Mouse (Mus musculus) MEL (cell line): ENCODE measurements around the gene 1700019N19Rik. TPM values are rescaled to one million over a fixed set of nuclear protein-coding genes. Genes with fewer than 3 reads are reported as not detected.

ENCODE experiments used
- DNase-seq: peaks from one replicate; pipeline ENCODE4 v3.0.0; 2011; ENCODE audit warnings: low read depth, low spot score
- H3K27ac ChIP-seq: 2 replicates; pipeline ENCODE4 v1.5.1; 2012; ENCODE audit warnings: low read depth, mild to moderate bottlenecking, control low read depth, low read length, moderate library complexity; ENCODE audit not compliant: control insufficient read depth
- H3K27me3 ChIP-seq, 2 experiments: fragments of 150-350 bp in 1 of 2; sonication (generic) in 1 of 2; 2 replicates each; pipeline ENCODE4 v1.6.1; 2012; ENCODE audit warnings: low read length in 2 of 2, mild to moderate bottlenecking in 2 of 2, improper control_type of control experiment in 1 of 2, moderate library complexity in 1 of 2; ENCODE audit not compliant: insufficient read depth in 2 of 2, control insufficient read depth in 1 of 2
- H3K36me3 ChIP-seq, 2 experiments: 2 replicates each; pipeline ENCODE4 v1.6.1; 2012 to 2014; ENCODE audit warnings: low read length in 2 of 2, improper control_type of control experiment in 1 of 2, inconsistent platforms in 1 of 2, mild to moderate bottlenecking in 1 of 2; ENCODE audit not compliant: insufficient read depth in 2 of 2, control insufficient read depth in 1 of 2
- H3K4me1 ChIP-seq, 2 experiments: fragments of 150-350 bp in 1 of 2; sonication (generic) in 1 of 2; 2 replicates each; pipeline ENCODE4 v1.6.1; 2012; ENCODE audit warnings: low read length in 2 of 2, improper control_type of control experiment in 1 of 2, mild to moderate bottlenecking in 1 of 2; ENCODE audit not compliant: insufficient read depth in 2 of 2, control insufficient read depth in 1 of 2
- H3K4me3 ChIP-seq, 2 experiments: fragments of 150-350 bp in 1 of 2; sonication (generic) in 1 of 2; 2 replicates each; pipeline ENCODE4 v1.5.1; 2012; ENCODE audit warnings: low read depth in 2 of 2, low read length in 2 of 2, mild to moderate bottlenecking in 2 of 2, moderate library complexity in 2 of 2, control low read depth in 1 of 2, improper control_type of control experiment in 1 of 2; ENCODE audit not compliant: control insufficient read depth in 1 of 2, insufficient read depth in 1 of 2
- H3K79me2 ChIP-seq: 2 replicates; pipeline ENCODE4 v1.6.1; 2012; ENCODE audit warnings: mild to moderate bottlenecking, low read length, moderate library complexity; ENCODE audit not compliant: control insufficient read depth, poor library complexity, insufficient read depth
- H3K9ac ChIP-seq: 2 replicates; pipeline ENCODE4 v1.6.1; 2012; ENCODE audit warnings: low read depth, mild to moderate bottlenecking, control low read depth, low read length, moderate library complexity; ENCODE audit not compliant: control insufficient read depth, poor library complexity, severe bottlenecking
- H3K9me3 ChIP-seq: fragments of 150-350 bp; sonication (generic); replicated peaks from 2 replicates; pipeline ENCODE4 v1.6.1; 2012; ENCODE audit warnings: mild to moderate bottlenecking, low read length, improper control_type of control experiment, moderate library complexity; ENCODE audit not compliant: insufficient read depth
- BHLHE40 ChIP-seq: IDR thresholded peaks from 2 replicates; pipeline ENCODE4 v1.6.1; 2012; ENCODE audit warnings: low read depth, mild to moderate bottlenecking, inconsistent platforms, low read length, improper control_type of control experiment, borderline replicate concordance
- CHD1 ChIP-seq: IDR thresholded peaks from 2 replicates; pipeline ENCODE4 v1.6.1; 2012; ENCODE audit warnings: low read depth, mild to moderate bottlenecking, inconsistent platforms, low read length, improper control_type of control experiment
- CHD2 ChIP-seq: IDR thresholded peaks from 2 replicates; pipeline ENCODE4 v1.6.1; 2011; ENCODE audit warnings: low read length, improper control_type of control experiment
- CTCF ChIP-seq, 3 experiments: IDR thresholded peaks in 2 of 3; conservative IDR thresholded peaks in 1 of 3; 2 replicates each; pipeline ENCODE4 v1.5.1; 2011 to 2012; ENCODE audit warnings: low read length in 3 of 3, low read depth in 2 of 3, mild to moderate bottlenecking in 2 of 3, improper control_type of control experiment in 1 of 3, inconsistent platforms in 1 of 3, mixed read lengths in 1 of 3, moderate library complexity in 1 of 3; ENCODE audit not compliant: control insufficient read depth in 1 of 3, insufficient read depth in 1 of 3, poor library complexity in 1 of 3, severe bottlenecking in 1 of 3
- ELF1 ChIP-seq: IDR thresholded peaks from 2 replicates; pipeline ENCODE4 v1.6.1; 2014; ENCODE audit warnings: low read depth, mild to moderate bottlenecking, inconsistent platforms, low read length, improper control_type of control experiment, moderate library complexity
- GABPA ChIP-seq: IDR thresholded peaks from 2 replicates; pipeline ENCODE4 v1.6.1; 2012; ENCODE audit warnings: low read depth, mild to moderate bottlenecking, inconsistent platforms, low read length, improper control_type of control experiment, moderate library complexity
- GATA1 ChIP-seq: IDR thresholded peaks from 2 replicates; pipeline ENCODE4 v1.6.1; 2011; ENCODE audit warnings: low read depth, low read length, improper control_type of control experiment
- JUND ChIP-seq: IDR thresholded peaks from 2 replicates; pipeline ENCODE4 v1.6.1; 2011; ENCODE audit warnings: low read depth, mild to moderate bottlenecking, improper control_type of control experiment, low read length
- MAX ChIP-seq: IDR thresholded peaks from 2 replicates; pipeline ENCODE4 v1.6.1; 2011; ENCODE audit warnings: low read length, improper control_type of control experiment
- MAZ ChIP-seq: IDR thresholded peaks from 2 replicates; pipeline ENCODE4 v1.6.1; 2012; ENCODE audit warnings: low read depth, mild to moderate bottlenecking, inconsistent platforms, low read length, improper control_type of control experiment
- MEF2A ChIP-seq: IDR thresholded peaks from 2 replicates; pipeline ENCODE4 v1.6.1; 2014; ENCODE audit warnings: low read depth, mild to moderate bottlenecking, inconsistent platforms, low read length, improper control_type of control experiment; ENCODE audit not compliant: poor library complexity, insufficient replicate concordance, severe bottlenecking; ENCODE audit errors: extremely low read depth
- MXI1 ChIP-seq: IDR thresholded peaks from 2 replicates; pipeline ENCODE4 v1.6.1; 2011; ENCODE audit warnings: mild to moderate bottlenecking, low read depth, low read length, improper control_type of control experiment
- MYB ChIP-seq: IDR thresholded peaks from 2 replicates; pipeline ENCODE4 v1.6.1; 2011; ENCODE audit warnings: mild to moderate bottlenecking, low read depth, low read length, improper control_type of control experiment
- MYC ChIP-seq: IDR thresholded peaks from 2 replicates; pipeline ENCODE4 v1.6.1; 2011; ENCODE audit warnings: low read depth, mild to moderate bottlenecking, low read length, improper control_type of control experiment, moderate library complexity
- NRF1 ChIP-seq: IDR thresholded peaks from 2 replicates; pipeline ENCODE4 v1.6.1; 2014; ENCODE audit warnings: low read depth, mild to moderate bottlenecking, inconsistent platforms, low read length, improper control_type of control experiment, moderate library complexity; ENCODE audit not compliant: poor library complexity, insufficient read depth, severe bottlenecking
- POLR2A ChIP-seq, 2 experiments: IDR thresholded peaks; 2 replicates each; pipeline ENCODE4 v1.6.1; 2011 to 2012; ENCODE audit warnings: low read length in 2 of 2, mild to moderate bottlenecking in 2 of 2, control low read depth in 1 of 2, improper control_type of control experiment in 1 of 2, low read depth in 1 of 2, moderate library complexity in 1 of 2; ENCODE audit not compliant: control insufficient read depth in 1 of 2, insufficient read depth in 1 of 2, poor library complexity in 1 of 2
- POLR2AphosphoS2 ChIP-seq: IDR thresholded peaks from 2 replicates; pipeline ENCODE4 v1.6.1; 2011; ENCODE audit warnings: low read length, improper control_type of control experiment
- POLR2AphosphoS5 ChIP-seq: IDR thresholded peaks from 2 replicates; pipeline ENCODE4 v1.6.1; 2012; ENCODE audit warnings: low read depth, borderline replicate concordance, mild to moderate bottlenecking, inconsistent platforms, low read length, moderate library complexity, mixed read lengths
- SMC3 ChIP-seq: IDR thresholded peaks from 2 replicates; pipeline ENCODE4 v1.6.1; 2011; ENCODE audit warnings: low read depth, low read length, improper control_type of control experiment
- TAL1 ChIP-seq: IDR thresholded peaks from 2 replicates; pipeline ENCODE4 v1.6.1; 2012; ENCODE audit warnings: mild to moderate bottlenecking, inconsistent platforms, low read length, moderate library complexity, mixed read lengths
- TCF12 ChIP-seq: IDR thresholded peaks from 2 replicates; pipeline ENCODE4 v1.6.1; 2014; ENCODE audit warnings: low read depth, mild to moderate bottlenecking, inconsistent platforms, low read length, improper control_type of control experiment, moderate library complexity
- UBTF ChIP-seq: IDR thresholded peaks from 2 replicates; pipeline ENCODE4 v1.6.1; 2012; ENCODE audit warnings: low read depth, mild to moderate bottlenecking, inconsistent platforms, low read length, improper control_type of control experiment, moderate library complexity, borderline replicate concordance; ENCODE audit not compliant: insufficient read depth
- USF2 ChIP-seq, 2 experiments: IDR thresholded peaks; 2 replicates each; pipeline ENCODE4 v1.6.1; 2011 to 2012; ENCODE audit warnings: improper control_type of control experiment in 2 of 2, low read length in 2 of 2, borderline replicate concordance in 1 of 2, inconsistent platforms in 1 of 2, low read depth in 1 of 2, mild to moderate bottlenecking in 1 of 2; ENCODE audit not compliant: insufficient read depth in 1 of 2
- ZKSCAN1 ChIP-seq: IDR thresholded peaks from 2 replicates; pipeline ENCODE4 v1.6.1; 2012; ENCODE audit warnings: low read depth, mild to moderate bottlenecking, inconsistent platforms, low read length, improper control_type of control experiment, moderate library complexity
- ZNF384 ChIP-seq: IDR thresholded peaks from 2 replicates; pipeline ENCODE4 v1.6.1; 2012; ENCODE audit warnings: low read depth, mild to moderate bottlenecking, inconsistent platforms, low read length, improper control_type of control experiment
- polyA plus RNA-seq, 2 experiments: library from polyadenylated mRNA; stranded (reverse) in 1 of 2; unstranded in 1 of 2; fragments of >175 nt in 1 of 2; fragments of >200 nt in 1 of 2; gene quantifications; 2 replicates each; pipeline versions ENCODE4 v1.2.1 to v1.2.4; 2012; ENCODE audit warnings: low replicate concordance in 2 of 2, low read depth in 1 of 2; ENCODE audit not compliant: insufficient read length in 2 of 2, insufficient read depth in 1 of 2, missing spikeins in 1 of 2
- total RNA-seq: library from RNA; depleted of rRNA; stranded (reverse); fragments of 300-350 nt; gene quantifications from 2 replicates; pipeline ENCODE4 v1.2.3, GENCODE M21; 2012

1700019N19Rik gene
- total and polyA plus RNA-seq, 3 experiments = not detected

DNA sequence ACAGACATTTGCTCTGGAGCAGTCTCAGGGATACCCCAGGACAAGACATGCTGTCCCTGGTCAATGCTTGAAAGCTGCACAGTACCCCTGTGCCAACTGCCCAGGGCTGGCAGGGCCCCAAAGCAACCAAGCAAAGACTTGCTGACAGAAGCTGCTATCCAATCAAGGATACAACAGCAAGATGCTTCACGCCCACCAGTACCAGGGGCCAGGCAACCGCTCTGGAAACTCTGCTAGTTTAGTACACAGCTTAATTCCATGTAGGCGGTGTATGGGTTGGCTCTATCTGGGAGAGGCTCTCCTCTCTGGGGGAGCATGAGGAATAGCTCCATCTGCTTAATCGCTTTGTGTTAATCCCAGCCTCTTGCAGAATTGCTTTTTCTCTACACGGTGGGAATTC, 35.3 kb upstream of the 1700019N19Rik start:
- no peak for TF ChIP-seq BHLHE40
- TF ChIP-seq SMC3 = no peak
- no peak for TF ChIP-seq TAL1
- no peak for TF ChIP-seq ZKSCAN1
- no peak for TF ChIP-seq ELF1
- TF ChIP-seq UBTF = no peak
- TF ChIP-seq MAX = no peak
- no peak for TF ChIP-seq MAZ
- no peak for TF ChIP-seq GABPA
- no peak for TF ChIP-seq MXI1
- no peak for TF ChIP-seq POLR2A (IDR thresholded peaks at IDR 0.05; ENCODE audit: control insufficient read depth in 1 of 2, insufficient read depth in 1 of 2, low read depth in 1 of 2, low read length in 2 of 2, poor library complexity in 1 of 2)
- TF ChIP-seq CHD1 = no peak
- TF ChIP-seq ZNF384 = no peak
- no peak for TF ChIP-seq CHD2
- TF ChIP-seq CTCF (IDR thresholded peaks at IDR 0.05 in 2 of 3, conservative IDR thresholded peaks at IDR 0.05 in 1 of 3; ENCODE audit: control insufficient read depth in 1 of 3, insufficient read depth in 1 of 3, low read depth in 2 of 3, low read length in 3 of 3, poor library complexity in 1 of 3, severe bottlenecking in 1 of 3) = no peak
- TF ChIP-seq POLR2AphosphoS2 = no peak
- no peak for TF ChIP-seq MYB
- no peak for TF ChIP-seq JUND
- no peak for DNase-seq
- H3K4me1 ChIP-seq = no peaks in the 10 kb centered on the region
- no peaks in the 10 kb centered on the region for H3K79me2 ChIP-seq
- H3K4me3 ChIP-seq = no peak overlapping the region
- H3K9ac ChIP-seq = no peak overlapping the region
- H3K27ac ChIP-seq = no peak overlapping the region
- no peaks in the 10 kb centered on the region for H3K9me3 ChIP-seq
- H3K27me3 ChIP-seq = no peaks in the 10 kb centered on the region
- H3K36me3 ChIP-seq = no peaks in the 10 kb centered on the region

DNA sequence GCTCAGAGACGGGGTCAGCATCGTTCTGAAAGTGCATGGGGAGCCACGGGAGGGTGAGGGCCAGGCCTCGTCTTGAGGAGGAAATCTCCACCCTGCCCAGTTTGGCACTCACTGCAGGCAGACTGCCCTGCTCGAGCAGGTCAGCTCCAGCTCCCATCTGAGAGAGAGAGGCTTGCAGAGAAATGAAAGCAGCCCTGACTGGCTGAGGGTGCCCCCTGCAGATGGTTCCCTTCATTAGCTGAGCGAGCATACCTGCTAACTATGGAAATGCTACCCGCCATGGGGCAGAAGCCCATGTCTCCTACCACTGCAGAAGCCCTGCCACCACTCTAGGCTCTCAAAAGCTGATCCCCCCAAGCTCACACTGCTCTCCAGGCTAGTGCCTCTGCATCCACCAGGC, 33.4 kb upstream of the 1700019N19Rik start:
- TF ChIP-seq JUND (no peak), MYB (no peak), MAZ (no peak), BHLHE40 (no peak), ELF1 (no peak), MAX (no peak), POLR2AphosphoS2 (no peak), POLR2AphosphoS5 (no peak), GATA1 (no peak), NRF1 (no peak), TCF12 (no peak), ZNF384 (no peak), UBTF (no peak), USF2 (IDR thresholded peaks at IDR 0.05; ENCODE audit: borderline replicate concordance in 1 of 2, insufficient read depth in 1 of 2, low read depth in 1 of 2, low read length in 2 of 2) (no peak), ZKSCAN1 (no peak), MYC (no peak), MEF2A (no peak)
- Histone ChIP-seq H3K27ac (no peak overlapping the region), H3K27me3 (no peaks in the 10 kb centered on the region), H3K79me2 (no peaks in the 10 kb centered on the region), H3K9ac (no peak overlapping the region), H3K4me1 (no peaks in the 10 kb centered on the region), H3K4me3 (no peak overlapping the region), H3K36me3 (no peaks in the 10 kb centered on the region), H3K9me3 (no peaks in the 10 kb centered on the region)
- DNase-seq = no peak
